Comparison of ENCODE assay signal across 22 mouse cellular contexts in the genomic region with DNA sequence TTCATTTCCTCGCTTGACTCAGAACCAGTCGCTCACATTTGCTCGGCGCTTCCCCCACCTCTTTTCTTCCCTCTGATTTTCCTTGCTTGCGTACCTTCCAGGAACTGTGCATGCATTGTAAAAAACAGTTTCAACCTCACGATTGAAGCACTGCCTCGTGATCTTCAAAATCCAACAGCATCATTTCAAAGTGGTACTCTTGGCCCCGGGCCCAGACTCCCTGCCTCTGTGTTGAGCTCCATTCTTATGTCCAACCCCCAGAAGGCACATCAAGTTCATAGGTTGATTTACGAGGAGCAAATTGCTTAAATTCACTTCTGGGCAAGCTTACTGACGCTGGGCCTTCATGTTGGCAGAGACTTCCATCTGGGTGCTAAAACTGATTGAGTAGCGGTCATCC. TPM values are rescaled to one million over a fixed set of nuclear protein-coding genes. Genes with fewer than 3 reads are reported as not detected.
DNase-seq lines count a peak whose midpoint lies in the region; ATAC-seq and TF ChIP-seq lines count a peak whose summit lies in the region.
"Had no signal": no experiment of that assay in that cellular context is flagged by ENCODE, and none has a peak within 500 bp of the region (broad histone marks: within the 10 kb centered on the region; RNA-seq: fewer than 3 reads in every experiment).

No protein-coding gene starts in this region.

- no peaks in the 10 kb centered on the region for H3K27me3 ChIP-seq in kidney, postnatal 0 days (ENCODE audit: insufficient read depth, low read length)
- no peaks in the 10 kb centered on the region for H3K27me3 ChIP-seq in kidney, adult 2 months (replicated peaks; ENCODE audit: control insufficient read depth, insufficient read depth, low read length)
- no peaks in the 10 kb centered on the region for H3K27me3 ChIP-seq in lung, embryonic 16.5 days (ENCODE audit: control insufficient read depth, insufficient read depth, low read depth, low read length)
- no peaks in the 10 kb centered on the region for H3K27me3 ChIP-seq in embryonic facial prominence, embryonic 10.5 days (replicated peaks; ENCODE audit: low read depth, poor library complexity, severe bottlenecking)
- H3K27me3 ChIP-seq: heart, embryonic 13.5 days; liver, embryonic 13.5 days had no signal

- no peaks in the 10 kb centered on the region for H3K9me3 ChIP-seq in kidney, postnatal 0 days (replicated peaks; ENCODE audit: low read length)
- no peaks in the 10 kb centered on the region for H3K9me3 ChIP-seq in lung, embryonic 16.5 days (ENCODE audit: control insufficient read depth, low read length)
- H3K9me3 ChIP-seq in embryonic facial prominence, embryonic 10.5 days, result no peaks in the 10 kb centered on the region
- H3K9me3 ChIP-seq: heart, embryonic 13.5 days; liver, embryonic 13.5 days had no signal

- no peak for TF ChIP-seq POLR2A in kidney, adult 2 months (IDR thresholded peaks at IDR 0.05; ENCODE audit: low read depth, low read length)
- TF ChIP-seq POLR2A in lung, adult 2 months (IDR thresholded peaks at IDR 0.05; ENCODE audit: borderline replicate concordance, extremely low read depth, low read depth, low read length), result no peak

- H3K9ac ChIP-seq in kidney, postnatal 0 days (ENCODE audit: low read depth, low read length), result no peak overlapping the region
- no peak overlapping the region for H3K9ac ChIP-seq in lung, embryonic 16.5 days (ENCODE audit: low read length)
- H3K9ac ChIP-seq: forebrain, postnatal 0 days; heart, embryonic 13.5 days; liver, embryonic 13.5 days had no signal

- H3K27ac ChIP-seq in kidney, postnatal 0 days, result no peak overlapping the region
- no peak overlapping the region for H3K27ac ChIP-seq in kidney, adult 2 months (ENCODE audit: insufficient read depth, low read depth, low read length)
- no peak overlapping the region for H3K27ac ChIP-seq in lung, embryonic 16.5 days (ENCODE audit: low read length)
- H3K27ac ChIP-seq in embryonic facial prominence, embryonic 10.5 days (replicated peaks), result 0 out of 2 replicates have a peak overlapping the region, but pooled peaks have one; percentile 24
- H3K27ac ChIP-seq: heart, adult 2 months; heart, embryonic 13.5 days; liver, embryonic 13.5 days; stomach, postnatal 0 days had no signal

- ATAC-seq in kidney, postnatal 0 days (replicated peaks; ENCODE audit: low FRiP score, low read depth), result no peak
- peak; percentile 67; the same call in 1 of the 2 replicates for ATAC-seq in lung, embryonic 16.5 days (ENCODE audit: low read depth)
- ATAC-seq: CD4-positive, CD25-positive, alpha-beta regulatory T cell, adult 4 months; forebrain, postnatal 0 days had no signal

- WGBS in kidney, postnatal 0 days, result 32% methylated on average over 11 of the region's 11 CpGs
- WGBS in kidney, adult 2 months, result 44% methylated on average over 11 of the region's 11 CpGs
- 39% methylated on average over 11 of the region's 11 CpGs for WGBS in lung, embryonic 16.5 days
- WGBS in lung, adult 2 months, result 68% methylated on average over 11 of the region's 11 CpGs
- 87% methylated on average over 11 of the region's 11 CpGs for WGBS in embryonic facial prominence, embryonic 10.5 days

- peak; percentile 38 for DNase-seq in kidney, postnatal 0 days (ENCODE audit: low spot score)
- no peak for DNase-seq in kidney, adult 2 months
- no peak for DNase-seq in lung, adult 2 months
- DNase-seq in embryonic facial prominence, embryonic 10.5 days (ENCODE audit: low spot score), result no peak
- DNase-seq in mesoderm, embryonic 11.5 days (ENCODE audit: low read depth, low spot score), result peak; percentile 12
- DNase-seq in ovary, adult 18-20 months (ENCODE audit: low spot score), result no peak
- DNase-seq: cerebellum, adult 11-12 months; forebrain, postnatal 0 days; gastrocnemius, postnatal 36 days; heart, adult 2 months; heart, postnatal 14 days; kidney, adult 18-20 months; layer of hippocampus, adult 9-11 months; liver, embryonic 13.5 days; right cerebral cortex, postnatal 14 days; thymus, adult 2 months; thymus, postnatal 4 days had no signal

- no peak for TF ChIP-seq CTCF in kidney, postnatal 0 days (IDR thresholded peaks at IDR 0.05; ENCODE audit: low read depth)
- no peak for TF ChIP-seq CTCF in kidney, adult 2 months (conservative IDR thresholded peaks at IDR 0.05; ENCODE audit: insufficient read depth, insufficient read length, low read depth, low read length)
- no peak for TF ChIP-seq CTCF in lung, adult 2 months (IDR thresholded peaks at IDR 0.05; ENCODE audit: insufficient read depth, low read length)

- H3K4me1 ChIP-seq in kidney, postnatal 0 days (replicated peaks; ENCODE audit: insufficient read depth, low read length), result no peaks in the 10 kb centered on the region
- H3K4me1 ChIP-seq in kidney, adult 2 months (ENCODE audit: control insufficient read depth, insufficient read depth, low read length), result no peaks in the 10 kb centered on the region
- peaks cover 4% of the 10 kb centered on the region; the same call in 1 of the 2 replicates for H3K4me1 ChIP-seq in lung, embryonic 16.5 days (replicated peaks; ENCODE audit: control insufficient read depth, insufficient read depth, low read length)
- no peaks in the 10 kb centered on the region for H3K4me1 ChIP-seq in lung, adult 2 months (ENCODE audit: control insufficient read depth, insufficient read depth, low read length)
- H3K4me1 ChIP-seq in embryonic facial prominence, embryonic 10.5 days, result peaks cover 31% of the 10 kb centered on the region
- H3K4me1 ChIP-seq: heart, embryonic 13.5 days; liver, embryonic 13.5 days had no signal

- no peak overlapping the region for H3K4me3 ChIP-seq in kidney, postnatal 0 days (replicated peaks; ENCODE audit: low read depth, low read length)
- H3K4me3 ChIP-seq in kidney, adult 2 months (ENCODE audit: insufficient read depth, low read depth, low read length), result no peak overlapping the region
- H3K4me3 ChIP-seq in lung, embryonic 16.5 days (ENCODE audit: low read length), result no peak overlapping the region
- no peak overlapping the region for H3K4me3 ChIP-seq in lung, adult 2 months (replicated peaks; ENCODE audit: extremely low read depth, low read depth, low read length)
- H3K4me3 ChIP-seq in embryonic facial prominence, embryonic 10.5 days, result no peak overlapping the region
- H3K4me3 ChIP-seq: heart, adult 2 months; heart, embryonic 13.5 days; liver, embryonic 13.5 days had no signal

- H3K4me2 ChIP-seq in kidney, postnatal 0 days (ENCODE audit: low read length), result no peak overlapping the region
- no peak overlapping the region for H3K4me2 ChIP-seq in lung, embryonic 16.5 days (ENCODE audit: low read depth, low read length)
- H3K4me2 ChIP-seq: heart, embryonic 13.5 days; liver, embryonic 13.5 days; midbrain, embryonic 11.5 days had no signal

- no peaks in the 10 kb centered on the region for H3K36me3 ChIP-seq in kidney, postnatal 0 days (ENCODE audit: insufficient read depth, low read length)
- no peaks in the 10 kb centered on the region for H3K36me3 ChIP-seq in kidney, adult 2 months (ENCODE audit: control insufficient read depth, insufficient read depth, low read length)
- H3K36me3 ChIP-seq in lung, embryonic 16.5 days (ENCODE audit: control insufficient read depth, insufficient read depth, low read length), result no peaks in the 10 kb centered on the region
- H3K36me3 ChIP-seq in embryonic facial prominence, embryonic 10.5 days (replicated peaks), result no peaks in the 10 kb centered on the region
- H3K36me3 ChIP-seq: heart, embryonic 13.5 days; liver, embryonic 13.5 days had no signal

RNA-seq across cellular contexts. Expression of a gene that starts 9.6 kb away (rescaled TPM):
- 0.23 and 0.33 TPM in 2 replicates for polyA plus RNA-seq in kidney, postnatal 0 days (2015; fragmentation: Nextera tagmentation; extraction: Ambion mirVana)
- 0.04 and 0.08 TPM in 2 replicates for polyA plus RNA-seq in kidney, adult 2 months (2012; rRNA removed)
- polyA plus RNA-seq in lung, embryonic 16.5 days (2015; fragmentation: Nextera tagmentation; extraction: Ambion mirVana), result 0.13 and 0.16 TPM in 2 replicates
- polyA plus RNA-seq in lung, adult 2 months (2012; rRNA removed), result 0.03 and 0.28 TPM in 2 replicates
- 0.21 and 0.38 TPM in 2 replicates for polyA plus RNA-seq in embryonic facial prominence, embryonic 10.5 days (2016; fragmentation: Nextera tagmentation; extraction: Ambion mirVana)
- polyA plus RNA-seq: CD4-positive, CD25-positive, alpha-beta regulatory T cell, adult 4 months had no signal

Comparison
In these comparisons a context has a peak if more than half of its experiments do, and no peak if none do; other contexts are left out.
1. DNase-seq: peak in kidney, postnatal 0 days (single experiment) and mesoderm, embryonic 11.5 days (single experiment); none in kidney, adult 2 months (single experiment), lung, adult 2 months (single experiment), embryonic facial prominence, embryonic 10.5 days (single experiment) and ovary, adult 18-20 months (single experiment).